Mouse (Mus musculus): ENCODE measurements at regions not wholly inside any gene's neighbourhood (a gene's known extent, or its start where the extent isn't known, plus 50 kb on each side); places are given as distances from the start of the nearest gene placed in this dataset.

- H3K9ac ChIP-seq (ENCODE audit: control insufficient read depth, low read depth, low read length, poor library complexity, severe bottlenecking) = no peak overlapping the region
- H3K27me3 ChIP-seq (ENCODE audit: control insufficient read depth in 1 of 2, insufficient read depth in 2 of 2, low read length in 2 of 2) = no peaks in the 10 kb centered on the region
- no peaks in the 10 kb centered on the region for H3K36me3 ChIP-seq (ENCODE audit: control insufficient read depth in 1 of 2, insufficient read depth in 2 of 2, low read length in 2 of 2)
- no peak for DNase-seq (ENCODE audit: low read depth, low spot score)
- no peak overlapping the region for H3K27ac ChIP-seq (ENCODE audit: control insufficient read depth, low read depth, low read length)
- no peak for TF ChIP-seq POLR2AphosphoS2 (IDR thresholded peaks at IDR 0.05; ENCODE audit: low read length)
- TF ChIP-seq USF2 (IDR thresholded peaks at IDR 0.05; ENCODE audit: borderline replicate concordance in 1 of 2, insufficient read depth in 1 of 2, low read depth in 1 of 2, low read length in 2 of 2) = no peak
- no peak for TF ChIP-seq GATA1 (IDR thresholded peaks at IDR 0.05; ENCODE audit: low read depth, low read length)
- TF ChIP-seq TAL1 (IDR thresholded peaks at IDR 0.05; ENCODE audit: low read length) = no peak
- TF ChIP-seq E2F4 (IDR thresholded peaks at IDR 0.05; ENCODE audit: borderline replicate concordance, low read depth, low read length) = no peak
- no peak for TF ChIP-seq HCFC1 (IDR thresholded peaks at IDR 0.05; ENCODE audit: low read depth, low read length)
- no peak for TF ChIP-seq JUND (IDR thresholded peaks at IDR 0.05; ENCODE audit: low read depth, low read length)
- TF ChIP-seq ZNF384 (IDR thresholded peaks at IDR 0.05; ENCODE audit: low read depth, low read length) = no peak
- no peak for TF ChIP-seq MYC (IDR thresholded peaks at IDR 0.05; ENCODE audit: low read depth, low read length)
- TF ChIP-seq MAX (IDR thresholded peaks at IDR 0.05; ENCODE audit: low read length) = no peak
- no peak for TF ChIP-seq GABPA (IDR thresholded peaks at IDR 0.05; ENCODE audit: low read depth, low read length)
- TF ChIP-seq MXI1 (IDR thresholded peaks at IDR 0.05; ENCODE audit: low read depth, low read length) = no peak
- TF ChIP-seq KAT2A (conservative IDR thresholded peaks at IDR 0.05; ENCODE audit: low read depth, low read length) = no peak
- TF ChIP-seq ZKSCAN1 (IDR thresholded peaks at IDR 0.05; ENCODE audit: low read depth, low read length) = no peak
- TF ChIP-seq SIN3A (IDR thresholded peaks at IDR 0.05; ENCODE audit: low read length) = no peak
- no peak for TF ChIP-seq CHD1 (IDR thresholded peaks at IDR 0.05; ENCODE audit: low read depth, low read length)
- H3K4me1 ChIP-seq (ENCODE audit: control insufficient read depth in 1 of 2, insufficient read depth in 2 of 2, low read length in 2 of 2) = no peaks in the 10 kb centered on the region
- H3K9me3 ChIP-seq (replicated peaks; ENCODE audit: insufficient read depth, low read length) = no peaks in the 10 kb centered on the region
- no peak overlapping the region for H3K4me3 ChIP-seq (ENCODE audit: control insufficient read depth in 1 of 2, insufficient read depth in 1 of 2, low read depth in 2 of 2, low read length in 2 of 2)
- H3K79me2 ChIP-seq (ENCODE audit: control insufficient read depth, insufficient read depth, low read length, poor library complexity) = no peaks in the 10 kb centered on the region
Measured at GRCm38 (mm10) chr1:165062813-165063492, 97.6 kb downstream of the Tbx19 start.

- H3K4me1 ChIP-seq (ENCODE audit: control insufficient read depth in 1 of 2, insufficient read depth in 2 of 2, low read length in 2 of 2) = no peaks in the 10 kb centered on the region
- no peak for TF ChIP-seq GABPA (IDR thresholded peaks at IDR 0.05; ENCODE audit: low read depth, low read length)
- no peak for TF ChIP-seq CTCF (IDR thresholded peaks at IDR 0.05 in 2 of 3, conservative IDR thresholded peaks at IDR 0.05 in 1 of 3; ENCODE audit: control insufficient read depth in 1 of 3, insufficient read depth in 1 of 3, low read depth in 2 of 3, low read length in 3 of 3, poor library complexity in 1 of 3, severe bottlenecking in 1 of 3)
- TF ChIP-seq TCF12 (IDR thresholded peaks at IDR 0.05; ENCODE audit: low read depth, low read length) = no peak
- TF ChIP-seq TAL1 (IDR thresholded peaks at IDR 0.05; ENCODE audit: low read length) = no peak
- TF ChIP-seq SIN3A (IDR thresholded peaks at IDR 0.05; ENCODE audit: low read length) = no peak
- TF ChIP-seq MAFK (IDR thresholded peaks at IDR 0.05; ENCODE audit: borderline replicate concordance, low read depth, low read length) = no peak
- TF ChIP-seq JUND (IDR thresholded peaks at IDR 0.05; ENCODE audit: low read depth, low read length) = no peak
- TF ChIP-seq BHLHE40 (IDR thresholded peaks at IDR 0.05; ENCODE audit: borderline replicate concordance, low read depth, low read length) = no peak
- TF ChIP-seq NRF1 (IDR thresholded peaks at IDR 0.05; ENCODE audit: insufficient read depth, low read depth, low read length, poor library complexity, severe bottlenecking) = no peak
- no peak for DNase-seq (ENCODE audit: low read depth, low spot score)
- H3K9me3 ChIP-seq (replicated peaks; ENCODE audit: insufficient read depth, low read length) = no peaks in the 10 kb centered on the region
- H3K27ac ChIP-seq (ENCODE audit: control insufficient read depth, low read depth, low read length) = no peak overlapping the region
- no peak overlapping the region for H3K4me3 ChIP-seq (ENCODE audit: control insufficient read depth in 1 of 2, insufficient read depth in 1 of 2, low read depth in 2 of 2, low read length in 2 of 2)
- no peaks in the 10 kb centered on the region for H3K27me3 ChIP-seq (ENCODE audit: control insufficient read depth in 1 of 2, insufficient read depth in 2 of 2, low read length in 2 of 2)
- no peaks in the 10 kb centered on the region for H3K79me2 ChIP-seq (ENCODE audit: control insufficient read depth, insufficient read depth, low read length, poor library complexity)
- H3K36me3 ChIP-seq (ENCODE audit: control insufficient read depth in 1 of 2, insufficient read depth in 2 of 2, low read length in 2 of 2) = no peaks in the 10 kb centered on the region
- H3K9ac ChIP-seq (ENCODE audit: control insufficient read depth, low read depth, low read length, poor library complexity, severe bottlenecking) = no peak overlapping the region
Measured at GRCm38 (mm10) chr1:165061420-165061819, 99.2 kb downstream of the Tbx19 start.

Data from MEL (cell line).